Mouse (Mus musculus) stomach, postnatal 0 days (tissue): ENCODE data around the gene Ybx2. TPM values are rescaled to one million over a fixed set of nuclear protein-coding genes. Genes with fewer than 3 reads are reported as not detected.

Source experiments
- ATAC-seq: fragments of 200-750 bp; cut with Nextera tagmentation; 2 replicates; pipeline ENCODE4 v1.8.0; 2017; ENCODE audit not compliant: low FRiP score, low TSS enrichment
- DNase-seq: peaks from one replicate; pipeline ENCODE4 v3.0.0-alpha.2; 2016; ENCODE audit warnings: low spot score
- H3K27ac ChIP-seq: fragments of 300-500 bp; sonication (generic); replicated peaks from 2 replicates; pipeline ENCODE4 v1.5.1; 2014; ENCODE audit warnings: mild to moderate bottlenecking, control low read depth
- H3K27me3 ChIP-seq: fragments of 300-500 bp; sonication (generic); 2 replicates; pipeline ENCODE4 v1.6.1; 2014; ENCODE audit warnings: low read length; ENCODE audit not compliant: control insufficient read depth, insufficient read depth
- H3K36me3 ChIP-seq: fragments of 300-500 bp; sonication (generic); 2 replicates; pipeline ENCODE4 v1.6.1; 2014; ENCODE audit warnings: low read length, mixed read lengths; ENCODE audit not compliant: control insufficient read depth, insufficient read depth
- H3K4me1 ChIP-seq: fragments of 300-500 bp; sonication (generic); replicated peaks from 2 replicates; pipeline ENCODE4 v1.6.1; 2014; ENCODE audit warnings: antibody characterized with exemption; ENCODE audit not compliant: control insufficient read depth, insufficient read depth
- H3K4me2 ChIP-seq: fragments of 300-500 bp; sonication (generic); replicated peaks from 2 replicates; pipeline ENCODE4 v1.6.1; 2014; ENCODE audit warnings: low read depth, mild to moderate bottlenecking, control low read depth, moderate library complexity
- H3K4me3 ChIP-seq: fragments of 300-500 bp; sonication (generic); 2 replicates; pipeline ENCODE4 v1.5.1; 2014; ENCODE audit warnings: low read depth, low read length, control low read depth
- H3K9ac ChIP-seq: fragments of 300-500 bp; sonication (generic); 2 replicates; pipeline ENCODE4 v1.6.1; 2014; ENCODE audit warnings: mild to moderate bottlenecking, low read length, control low read depth, mixed read lengths
- H3K9me3 ChIP-seq: fragments of 300-500 bp; sonication (generic); 2 replicates; pipeline ENCODE4 v1.6.1; 2016; ENCODE audit warnings: low read length; ENCODE audit not compliant: control insufficient read depth
- CTCF ChIP-seq: IDR thresholded peaks from 2 replicates; pipeline ENCODE4 v1.5.1; 2016; ENCODE audit warnings: antibody characterized with exemption, low read depth, mild to moderate bottlenecking, moderate library complexity
- EP300 ChIP-seq: optimal IDR thresholded peaks from 2 replicates; pipeline ENCODE3; 2016; ENCODE audit warnings: antibody characterized with exemption
- WGBS: fragments of 180-500 bp; shearing (Covaris S2); extraction: QIAGEN DNeasy Blood & Tissue Kit; methylation state at CpG from one replicate; pipeline ENCODE4 v1.1.7; 2014; 5-methylcytosine and 5-hydroxymethylcytosine counted together
- microRNA-seq: library from miRNA; unstranded; fragments of <30 nt; microRNA quantifications from one replicate; pipeline ENCODE4, GENCODE M21; 2016
- polyA plus RNA-seq: library from polyadenylated mRNA; unstranded; fragments of >200 nt; fragmentation: Nextera tagmentation; extraction: Ambion mirVana; gene quantifications from 2 replicates; pipeline ENCODE4 v1.2.1, GENCODE M21; 2015

Ybx2 gene
- polyA plus RNA-seq, 1 experiment from 2014 or later = 1.7 TPM

DNA sequence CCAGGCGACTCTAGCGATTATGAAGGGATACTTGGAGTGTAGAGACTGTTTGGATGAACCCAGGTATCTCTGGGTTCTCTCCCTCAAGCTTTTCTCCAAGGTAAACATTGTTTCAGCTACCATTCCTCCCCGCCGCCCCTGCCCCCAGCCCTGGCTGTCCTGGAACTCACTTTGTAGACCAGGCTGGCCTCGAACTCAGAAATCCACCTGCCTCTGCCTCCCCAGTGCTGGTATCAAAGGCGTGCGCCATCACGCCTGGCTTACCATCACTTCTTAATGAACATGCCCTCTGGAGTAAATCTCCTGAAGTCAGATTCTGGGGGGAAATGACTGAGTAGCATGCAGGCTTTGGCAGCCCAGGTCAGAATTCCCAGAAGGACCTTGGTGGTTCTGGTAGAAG is 46.6 kb downstream of the Ybx2 start, which contains the start of gene Elp5:
Gene Elp5 (minus strand): TSS at position 293 of the 400 bp plus-strand sequence.
- H3K9ac ChIP-seq = peak within 1 kb of the TSS; percentile 97
- H3K27ac ChIP-seq = peak within 1 kb of the TSS; percentile 98
- DNase-seq = no peak
- H3K27me3 ChIP-seq = no peaks in the 10 kb centered on the region
- no peaks in the 10 kb centered on the region; the same call in 1 of the 2 replicates for H3K4me1 ChIP-seq
- H3K36me3 ChIP-seq = peaks cover 7% of the 10 kb centered on the region; the same call in 1 of the 2 replicates
- H3K4me2 ChIP-seq = peak within 1 kb of the TSS; percentile 91
- peak within 1 kb of the TSS; percentile 97 for H3K4me3 ChIP-seq
- WGBS = 42% methylated on average over 8 of the region's 8 CpGs
- TF ChIP-seq EP300 = no peak
- TF ChIP-seq CTCF = no peak
- no peaks in the 10 kb centered on the region for H3K9me3 ChIP-seq
- ATAC-seq = no peak

DNA sequence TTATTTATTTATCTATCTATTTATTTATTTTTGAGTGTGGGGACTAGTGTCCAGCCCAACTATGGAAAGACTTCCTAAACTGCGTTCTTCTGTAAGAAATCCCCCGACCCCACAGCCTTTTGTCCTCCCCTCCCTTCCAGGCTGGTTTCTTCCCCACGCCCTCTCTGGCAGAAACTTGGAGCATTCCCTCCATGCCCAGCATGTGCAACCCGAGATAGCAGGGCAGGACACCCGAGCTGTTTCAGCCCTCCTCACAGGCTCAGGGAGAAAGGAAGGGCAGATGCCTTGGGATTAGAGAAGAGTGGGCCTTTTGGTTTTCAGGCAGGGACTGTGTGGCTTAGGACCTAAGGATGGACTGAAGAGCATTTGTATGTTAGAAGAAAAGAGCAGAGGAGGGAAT is 47.3 kb downstream of the Ybx2 start:
- no peak for TF ChIP-seq EP300
- no peak for TF ChIP-seq CTCF
- Histone ChIP-seq H3K36me3 (peaks cover 7% of the 10 kb centered on the region; the same call in 1 of the 2 replicates), H3K4me3 (no peak overlapping the region), H3K9me3 (no peaks in the 10 kb centered on the region), H3K9ac (peak overlapping the region; percentile 13), H3K4me2 (peak overlapping the region; percentile 91), H3K4me1 (no peaks in the 10 kb centered on the region; the same call in 1 of the 2 replicates), H3K27ac (0 out of 2 replicates have a peak overlapping the region, but pooled peaks have one; percentile 3), H3K27me3 (no peaks in the 10 kb centered on the region)
- DNase-seq (no peak), ATAC-seq (no peak)
- 15% methylated on average over 5 of the region's 5 CpGs for WGBS

DNA sequence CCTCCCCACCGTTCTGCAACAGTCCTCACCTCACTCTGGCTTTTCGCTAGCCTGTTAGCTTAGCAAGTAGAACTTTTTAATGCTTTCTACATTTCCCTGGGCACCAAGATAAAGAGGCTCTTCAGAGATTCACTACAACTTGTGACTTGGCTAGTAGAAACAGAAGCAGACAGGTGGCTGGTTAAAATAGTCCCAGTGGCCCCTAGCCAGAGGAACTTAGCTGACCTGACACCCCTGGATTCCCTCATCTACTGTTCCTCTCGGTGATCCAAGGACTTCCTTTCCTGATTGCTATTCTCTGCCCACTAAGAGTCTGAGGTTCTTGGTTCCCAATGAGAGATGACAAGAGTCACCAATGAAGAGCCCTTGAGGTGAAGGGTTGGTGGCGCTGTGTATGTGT is 47.8 kb downstream of the Ybx2 start:
- Histone ChIP-seq H3K4me3 (no peak overlapping the region), H3K36me3 (peaks cover 11% of the 10 kb centered on the region), H3K9me3 (no peaks in the 10 kb centered on the region), H3K27me3 (no peaks in the 10 kb centered on the region), H3K27ac (0 out of 2 replicates have a peak overlapping the region, but pooled peaks have one; percentile 3), H3K4me1 (no peaks in the 10 kb centered on the region; the same call in 1 of the 2 replicates), H3K4me2 (peak overlapping the region; percentile 91), H3K9ac (no peak overlapping the region)
- ATAC-seq = no peak
- TF ChIP-seq EP300 (no peak), CTCF (no peak)
- DNase-seq = no peak
- 78% methylated on average over 4 of the region's 4 CpGs for WGBS

DNA sequence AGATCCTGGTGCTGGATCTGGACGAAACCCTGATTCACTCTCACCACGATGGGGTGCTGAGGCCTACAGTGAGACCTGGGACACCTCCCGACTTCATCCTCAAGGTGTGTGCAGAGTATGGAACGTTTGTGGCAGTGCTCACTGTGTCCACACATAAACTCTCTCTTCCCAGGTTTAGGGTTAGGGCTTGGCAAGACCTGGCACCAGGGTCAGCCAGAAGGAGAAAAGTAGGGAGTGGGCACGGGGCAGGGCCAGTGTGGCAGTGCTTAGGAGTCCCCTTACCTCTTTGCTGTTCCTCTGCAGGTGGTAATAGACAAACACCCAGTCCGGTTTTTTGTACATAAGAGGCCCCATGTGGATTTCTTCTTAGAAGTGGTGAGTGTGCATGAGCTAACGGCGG is 48.8 kb downstream of the Ybx2 start:
- H3K9me3 ChIP-seq = no peaks in the 10 kb centered on the region
- no peak overlapping the region for H3K4me3 ChIP-seq
- no peaks in the 10 kb centered on the region; the same call in 1 of the 2 replicates for H3K4me1 ChIP-seq
- no peak overlapping the region for H3K4me2 ChIP-seq
- no peaks in the 10 kb centered on the region for H3K27me3 ChIP-seq
- WGBS = 87% methylated on average over 8 of the region's 8 CpGs
- peaks cover 19% of the 10 kb centered on the region for H3K36me3 ChIP-seq
- ATAC-seq = no peak
- H3K27ac ChIP-seq = no peak overlapping the region
- TF ChIP-seq EP300 (no peak), CTCF (no peak)
- H3K9ac ChIP-seq = no peak overlapping the region
- DNase-seq = no peak

DNA sequence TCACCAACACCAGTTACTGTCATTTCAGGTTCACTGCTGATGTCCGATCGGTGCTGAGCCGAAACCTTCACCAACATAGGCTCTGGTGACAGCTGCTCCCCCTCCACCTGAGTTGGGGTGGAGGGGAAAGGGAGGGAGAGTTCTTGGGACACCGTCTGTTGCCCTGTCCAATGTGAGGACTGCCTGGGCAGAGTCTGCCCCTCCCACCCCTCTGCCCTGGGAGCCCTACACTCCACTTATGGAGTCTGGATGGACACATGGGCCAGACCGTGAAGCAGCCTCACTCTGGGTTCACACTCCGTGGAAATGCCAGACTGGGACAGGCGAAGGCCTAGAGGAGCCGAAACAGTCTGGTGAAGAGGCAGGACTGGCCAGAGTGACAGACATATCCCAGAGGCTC is 54.4 kb downstream of the Ybx2 start:
- H3K9ac ChIP-seq = no peak overlapping the region
- H3K36me3 ChIP-seq = peaks cover 19% of the 10 kb centered on the region
- no peak overlapping the region for H3K4me3 ChIP-seq
- no peaks in the 10 kb centered on the region; the same call in 1 of the 2 replicates for H3K4me1 ChIP-seq
- peak overlapping the region; percentile 95 for H3K27ac ChIP-seq
- H3K4me2 ChIP-seq = no peak overlapping the region
- no peak; the same call in 1 of the 2 replicates for ATAC-seq
- no peak for DNase-seq
- no peaks in the 10 kb centered on the region for H3K9me3 ChIP-seq
- 88% methylated on average over 8 of the region's 8 CpGs for WGBS
- no peaks in the 10 kb centered on the region for H3K27me3 ChIP-seq
- TF ChIP-seq CTCF (no peak), EP300 (no peak)

Small RNAs within 50 kb of the gene (microRNA-seq; reads per million reads assigned to microRNA genes)
- not detected for gene Gm44349

Other genes with a start within 250 kb of the Ybx2 start
- 6.9 and 9.7 TPM in 2 replicates for gene Tnfsf12, start 239.9 kb upstream of the Ybx2 start, polyA plus RNA-seq
- gene Tnfsfm13, start 239.7 kb upstream of the Ybx2 start, polyA plus RNA-seq = 4.1 and 4.2 TPM in 2 replicates
- 7.9 and 9.0 TPM in 2 replicates for gene Polr2a, start 177.2 kb upstream of the Ybx2 start, polyA plus RNA-seq
- 0.11 TPM in 1 of 2 replicates, not detected in the other for gene Slc35g3, start 173.8 kb upstream of the Ybx2 start, polyA plus RNA-seq
- 2.6 and 2.7 TPM in 2 replicates for gene Zbtb4, start 169.9 kb upstream of the Ybx2 start, polyA plus RNA-seq
- 4.3 and 5.0 TPM in 2 replicates for gene Chrnb1, start 139.9 kb upstream of the Ybx2 start, polyA plus RNA-seq
- 0.67 and 0.90 TPM in 2 replicates for gene Fgf11, start 133.9 kb upstream of the Ybx2 start, polyA plus RNA-seq
- 28.4 and 34.4 TPM in 2 replicates for gene Tmem102, start 130.2 kb upstream of the Ybx2 start, polyA plus RNA-seq
- gene Gm39566, start 120.5 kb upstream of the Ybx2 start, polyA plus RNA-seq = not detected in 2 replicates
- gene Spem2, start 117.3 kb upstream of the Ybx2 start, polyA plus RNA-seq = not detected in 2 replicates
- gene Spem1, start 113.6 kb upstream of the Ybx2 start, polyA plus RNA-seq = not detected in 2 replicates
- 2.5 and 2.7 TPM in 2 replicates for gene Nlgn2, start 98.0 kb upstream of the Ybx2 start, polyA plus RNA-seq
- 329 and 366 TPM in 2 replicates for gene Tmem256, start 97.3 kb upstream of the Ybx2 start, polyA plus RNA-seq
- 54.4 and 58.4 TPM in 2 replicates for gene Plscr3, start 89.4 kb upstream of the Ybx2 start, polyA plus RNA-seq
- gene Tnk1, start 77.1 kb upstream of the Ybx2 start, polyA plus RNA-seq = 12.3 TPM in 2 replicates
- 0.25 and 0.54 TPM in 2 replicates for gene Tmem95, start 57.8 kb upstream of the Ybx2 start, polyA plus RNA-seq
- gene Kctd11, start 54.4 kb upstream of the Ybx2 start, polyA plus RNA-seq = 15.9 and 18.1 TPM in 2 replicates
- gene Acap1, start 40.3 kb upstream of the Ybx2 start, polyA plus RNA-seq = 0.70 and 0.71 TPM in 2 replicates
- 5.6 and 5.9 TPM in 2 replicates for gene 2810408A11Rik, start 34.8 kb upstream of the Ybx2 start, polyA plus RNA-seq
- gene Neurl4, start 34.7 kb upstream of the Ybx2 start, polyA plus RNA-seq = 2.3 and 3.9 TPM in 2 replicates
- gene Gps2, start 21.9 kb upstream of the Ybx2 start, polyA plus RNA-seq = 40.6 and 43.3 TPM in 2 replicates
- gene Eif5a, start 13.8 kb upstream of the Ybx2 start, polyA plus RNA-seq = 1,169 and 1,205 TPM in 2 replicates
- gene Slc2a4, start 12.4 kb downstream of the Ybx2 start, polyA plus RNA-seq = 36.4 and 40.5 TPM in 2 replicates
- 119 and 125 TPM in 2 replicates for gene Cldn7, start 29.0 kb downstream of the Ybx2 start, polyA plus RNA-seq
- gene Ctdnep1, start 45.4 kb downstream of the Ybx2 start, polyA plus RNA-seq = 13.1 and 14.9 TPM in 2 replicates
- gene Elp5, start 46.7 kb downstream of the Ybx2 start, polyA plus RNA-seq = 73.1 and 73.4 TPM in 2 replicates
- 536 and 544 TPM in 2 replicates for gene Gabarap, start 55.3 kb downstream of the Ybx2 start, polyA plus RNA-seq
- 34.4 and 38.5 TPM in 2 replicates for gene Phf23, start 60.0 kb downstream of the Ybx2 start, polyA plus RNA-seq
- 9.8 and 11.1 TPM in 2 replicates for gene Dvl2, start 64.8 kb downstream of the Ybx2 start, polyA plus RNA-seq
- gene Acadvl, start 79.6 kb downstream of the Ybx2 start, polyA plus RNA-seq = 136 and 143 TPM in 2 replicates
- 2.6 and 3.9 TPM in 2 replicates for gene Dlg4, start 81.1 kb downstream of the Ybx2 start, polyA plus RNA-seq
- 0.70 and 0.83 TPM in 2 replicates for gene Asgr1, start 118.3 kb downstream of the Ybx2 start, polyA plus RNA-seq
- 0.19 and 0.30 TPM in 2 replicates for gene Asgr2, start 156.8 kb downstream of the Ybx2 start, polyA plus RNA-seq
- 0.48 and 0.68 TPM in 2 replicates for gene Mgl2, start 194.5 kb downstream of the Ybx2 start, polyA plus RNA-seq
- gene Clec10a, start 220.4 kb downstream of the Ybx2 start, polyA plus RNA-seq = 1.0 and 1.4 TPM in 2 replicates